Mouse (Mus musculus) large intestine, adult 2 months (tissue): ENCODE results near the gene Scn4b. TPM values are rescaled to one million over a fixed set of nuclear protein-coding genes. Genes with fewer than 3 reads are reported as not detected.
A peak's percentile ranks its signal among the peaks of the same experiment; 100 is the strongest.

ENCODE experiments used
- DNase-seq: peaks from one replicate; pipeline ENCODE4 v3.0.0-alpha.2; 2012; ENCODE audit warnings: low read depth, low spot score
- WGBS: fragments of 180-500 bp; shearing (Covaris S2); methylation state at CpG from one replicate; pipeline ENCODE4 v1.1.7; 2018; 5-methylcytosine and 5-hydroxymethylcytosine counted together
- polyA plus RNA-seq: library from polyadenylated mRNA; depleted of rRNA; stranded (reverse); fragments of >200 nt; gene quantifications from 2 replicates; pipeline ENCODE4 v1.2.3, GENCODE M21; 2012; rRNA removed

Gene Scn4b
- 0.05 and 0.10 TPM in 2 replicates for polyA plus RNA-seq

DNA sequence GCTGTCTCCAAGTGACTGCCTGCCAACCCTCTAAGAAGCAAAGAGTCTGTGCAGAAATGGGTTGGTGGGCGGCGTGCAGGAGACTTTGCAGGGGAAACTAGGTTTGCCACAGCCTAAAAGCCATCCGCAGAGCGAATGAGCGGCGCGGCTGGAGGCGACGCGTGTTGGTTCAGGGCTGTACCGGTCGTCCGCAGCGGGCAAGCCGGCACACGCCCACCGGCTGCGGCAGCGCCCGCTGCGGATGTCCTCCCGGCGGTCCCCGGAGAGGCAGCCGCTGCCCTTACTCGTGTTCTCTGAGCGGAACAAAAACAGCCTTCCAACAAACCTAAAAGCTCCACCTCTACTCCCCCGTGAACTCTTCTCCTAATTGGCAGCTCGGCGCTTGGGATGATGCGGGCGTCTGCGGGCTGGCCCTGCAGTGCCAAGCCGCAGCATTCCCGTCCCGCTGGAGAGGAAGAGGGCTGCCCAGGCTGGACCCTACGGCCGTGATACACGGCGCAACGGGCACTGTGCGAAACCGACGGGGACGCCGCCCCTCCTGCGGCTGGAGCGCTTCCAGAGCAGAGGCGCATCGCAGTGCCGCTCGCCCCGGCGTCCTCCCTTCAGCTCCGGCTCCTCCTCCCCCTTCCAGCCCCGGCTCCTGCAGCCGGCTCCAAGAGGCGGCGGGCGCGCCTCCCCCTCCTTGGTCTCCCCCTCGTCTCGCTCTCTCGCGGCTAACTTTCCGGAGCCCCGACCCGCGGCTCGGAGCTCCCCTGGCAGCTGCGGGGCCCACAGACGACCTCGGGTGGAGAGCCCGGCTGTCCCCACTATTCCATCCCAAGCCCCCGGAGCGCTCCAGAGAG is at the start of gene Scn4b:
Scn4b (plus strand) TSS at position 205 of the 842 bp plus-strand sequence.
- under 1% methylated on average over 72 of the region's 76 CpGs for WGBS
- no peak for DNase-seq

DNA sequence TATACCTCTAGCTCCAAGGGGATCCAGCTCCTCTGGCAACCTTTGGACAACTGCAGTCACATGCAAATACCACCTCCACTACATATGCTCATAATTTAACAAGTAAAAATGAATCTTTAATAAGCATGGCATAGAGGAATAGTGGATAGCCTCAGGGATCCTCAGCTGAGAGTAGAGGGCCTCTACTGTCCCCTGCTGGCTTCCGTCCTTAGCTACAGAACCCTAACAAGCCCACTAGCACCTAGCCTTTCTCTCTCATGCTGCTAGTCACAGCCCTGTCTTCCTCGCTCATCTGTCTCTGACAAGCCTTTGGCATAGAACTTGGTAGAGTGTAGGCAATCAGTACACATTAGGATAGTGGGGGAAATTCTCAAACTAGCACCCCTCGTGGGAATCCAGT is 47.4 kb upstream of the Scn4b start:
- no peak for DNase-seq
- 78% methylated on average over 3 of the region's 3 CpGs for WGBS

DNA sequence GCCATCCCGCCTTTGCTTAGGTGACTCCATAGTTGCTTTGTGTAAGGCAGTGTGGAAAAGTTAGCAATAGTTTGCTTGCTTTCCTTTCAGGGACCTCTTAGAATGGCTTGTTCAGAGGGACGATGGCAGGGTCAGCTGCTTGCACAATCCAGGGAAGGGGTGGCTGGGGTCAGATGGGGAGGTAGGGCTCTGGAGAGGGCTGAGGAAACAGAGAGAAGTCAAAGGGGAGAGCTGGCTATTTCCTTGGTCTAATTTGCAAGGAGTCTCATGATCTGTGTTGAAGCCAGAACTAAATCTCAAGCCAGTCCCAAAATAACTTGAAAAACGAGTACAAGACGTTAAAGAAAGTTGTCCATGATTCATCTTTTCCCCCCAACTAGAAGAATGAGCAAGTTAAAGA is 45.6 kb upstream of the Scn4b start:
- WGBS: 72% methylated on average over 4 of the region's 4 CpGs
- no peak for DNase-seq

DNA sequence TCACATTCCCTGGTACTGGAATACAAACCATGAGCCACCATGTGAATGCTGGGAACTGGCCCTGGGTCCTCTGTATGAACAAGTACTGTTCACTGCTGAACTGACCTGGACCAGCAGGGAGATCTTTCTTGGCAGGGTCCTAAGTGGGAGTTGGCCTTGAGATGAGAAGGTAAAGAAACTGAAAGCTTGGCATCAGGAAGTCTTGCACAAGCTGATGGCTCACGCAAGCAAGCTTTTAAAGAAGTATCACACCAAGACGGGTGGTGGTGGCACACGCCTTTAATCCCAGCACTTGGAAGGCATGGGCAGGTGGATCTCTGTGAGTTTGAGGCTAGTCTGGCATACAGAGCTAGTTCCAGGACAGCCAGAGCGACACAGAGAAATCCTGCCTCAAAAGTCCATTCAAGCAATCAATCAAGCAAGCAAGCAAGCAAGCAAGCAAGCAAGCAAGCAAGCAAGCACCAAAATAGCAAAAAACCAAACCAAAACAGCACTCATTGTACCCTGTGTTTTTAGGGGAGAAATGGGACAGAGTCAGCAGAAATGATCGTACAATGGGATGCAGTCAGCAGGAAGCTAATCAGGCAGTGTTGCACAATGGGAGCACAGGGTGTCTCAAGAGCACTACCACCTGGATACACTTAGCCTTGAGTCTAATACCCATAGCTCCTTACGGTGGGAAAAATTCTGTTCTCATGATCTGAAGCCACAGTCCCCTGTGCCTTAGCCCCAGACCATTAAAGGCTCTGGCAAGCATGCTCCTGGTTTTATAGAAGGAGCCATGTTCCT is 42.9 kb upstream of the Scn4b start:
- WGBS: 54% methylated on average over 6 of the region's 6 CpGs
- DNase-seq: no peak

DNA sequence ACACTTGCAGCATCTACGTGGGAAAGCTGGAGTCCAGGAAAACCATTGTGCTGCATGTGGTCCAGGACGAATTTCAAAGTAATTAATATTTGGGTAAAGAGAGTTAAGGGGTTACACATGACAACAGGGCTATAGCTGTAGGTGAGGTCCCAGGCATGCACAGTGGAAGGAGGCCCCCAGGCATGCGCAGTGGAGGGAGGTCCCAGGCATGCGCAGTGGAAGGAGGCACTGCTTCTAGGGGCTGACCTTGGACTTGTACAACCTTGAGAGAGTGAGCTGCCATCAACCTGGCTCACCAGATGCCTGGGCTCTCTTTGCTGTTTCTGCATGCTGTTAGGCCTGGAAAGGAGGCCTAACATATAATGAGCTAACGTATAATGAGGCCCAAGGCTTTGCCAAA is 40.3 kb upstream of the Scn4b start:
- WGBS: 93% methylated on average over 5 of the region's 5 CpGs
- DNase-seq: no peak

- WGBS: 49% methylated on average over 3 of the region's 3 CpGs
- no peak for DNase-seq
Measured at GRCm38 (mm10) chr9:45098426-45098825, 39.8 kb upstream of the Scn4b start.

DNA sequence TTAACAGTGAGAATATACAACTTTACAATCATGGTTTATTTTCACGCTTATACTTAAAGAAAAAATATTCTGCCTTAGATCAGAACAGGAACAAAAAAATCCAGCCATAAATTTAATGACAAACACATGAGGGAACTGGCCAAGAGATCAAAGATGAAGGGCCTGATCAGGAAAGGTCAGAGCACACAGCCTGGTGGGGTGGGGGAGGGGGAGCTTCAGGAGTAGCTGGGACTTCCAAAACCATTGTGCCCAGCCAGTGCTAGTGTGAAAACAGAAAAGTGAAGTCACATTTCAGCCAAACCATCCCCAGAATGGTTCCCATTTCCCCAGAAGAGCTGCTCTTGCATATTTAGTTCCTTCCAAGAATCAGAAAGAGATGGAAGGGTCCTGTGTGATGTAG is 35.7 kb upstream of the Scn4b start:
- WGBS: 28% methylated on average over 1 of the region's 1 CpGs
- DNase-seq: no peak

GRCm38 (mm10) chr9:45103211-45103979 is 34.8 kb upstream of the Scn4b start:
- no peak for DNase-seq
- WGBS: 28% methylated on average over 11 of the region's 11 CpGs

DNA sequence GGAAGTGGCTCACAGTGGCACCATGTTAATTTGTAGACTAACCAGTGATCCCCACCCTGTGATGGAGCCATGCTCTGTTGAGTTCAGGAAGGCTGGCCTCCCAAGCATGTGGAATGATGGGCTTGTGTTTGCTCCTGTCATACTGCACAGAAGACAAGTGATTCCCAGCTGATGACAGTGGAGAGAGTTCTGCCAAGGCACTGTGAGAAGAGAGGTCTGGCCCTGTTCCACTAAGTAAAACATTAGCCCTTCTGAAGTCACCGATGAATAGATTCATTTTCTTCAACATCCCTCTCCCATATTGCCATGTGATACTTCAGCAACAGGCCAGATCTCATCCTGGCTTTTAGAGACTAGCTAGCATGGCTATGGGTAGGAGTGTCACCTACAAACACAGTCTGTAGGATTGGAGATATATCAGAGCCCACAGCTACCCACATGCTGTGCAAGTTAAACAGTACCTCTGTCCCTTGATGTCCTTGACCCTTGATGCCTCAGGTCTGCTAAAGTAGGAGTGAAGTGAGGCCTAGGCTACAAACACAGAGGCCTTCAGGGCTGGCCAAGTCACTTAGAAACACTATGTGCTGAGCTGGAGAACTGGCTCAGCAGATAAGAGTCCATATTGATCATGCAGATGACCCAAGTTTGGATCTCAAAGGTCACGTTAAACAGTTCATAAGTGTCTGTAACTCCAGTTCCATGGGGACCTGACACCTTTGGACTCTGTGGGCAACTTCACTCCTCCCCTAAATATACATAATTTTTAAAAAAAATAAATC is 32.4 kb upstream of the Scn4b start:
- no peak for DNase-seq
- WGBS: 38% methylated on average over 2 of the region's 2 CpGs

DNA sequence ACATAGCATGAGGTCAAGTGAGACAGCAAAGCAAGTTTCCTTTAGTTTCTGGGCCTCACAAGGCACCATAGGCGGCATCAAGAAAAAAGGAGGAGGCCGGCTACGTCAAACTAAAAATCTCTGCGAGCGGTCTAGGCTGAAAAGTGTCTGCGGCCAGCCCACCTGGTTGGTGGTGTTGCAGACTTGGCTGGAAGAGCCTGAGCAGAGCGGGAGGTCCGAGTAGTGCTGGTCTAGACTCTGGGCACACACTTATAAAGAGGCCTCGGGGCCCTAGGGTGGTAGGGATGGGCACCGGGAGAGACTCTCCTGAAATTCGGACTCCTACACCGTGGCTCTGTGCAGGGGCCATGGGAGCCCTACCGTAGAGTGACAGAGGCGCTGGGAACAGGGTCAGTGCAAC is 22.5 kb upstream of the Scn4b start:
- no peak for DNase-seq
- WGBS: 59% methylated on average over 14 of the region's 14 CpGs

DNA sequence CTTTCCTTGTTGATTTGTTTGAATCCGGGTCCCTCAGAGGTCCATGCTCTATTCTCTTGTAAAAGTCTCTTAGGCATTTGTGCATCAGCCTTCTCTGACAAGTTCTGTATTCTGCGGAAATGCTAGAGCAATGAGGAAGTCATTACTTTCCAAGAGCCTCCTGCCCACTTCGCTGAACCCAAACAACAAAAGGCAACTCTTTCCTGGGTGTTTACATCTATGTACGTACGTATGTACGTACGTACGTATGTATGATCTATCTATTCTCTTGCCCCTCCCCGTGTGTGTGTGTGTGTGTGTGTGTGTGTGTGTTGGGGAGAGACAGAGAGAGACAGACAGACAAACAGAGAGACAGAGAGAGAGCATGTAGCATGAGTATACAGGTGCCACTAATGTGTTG is 21.4 kb upstream of the Scn4b start:
- 16% methylated on average over 9 of the region's 9 CpGs for WGBS
- peak; percentile 31 for DNase-seq

- DNase-seq: no peak
- WGBS: 32% methylated on average over 13 of the region's 13 CpGs
Measured at GRCm38 (mm10) chr9:45117741-45118431, 20.3 kb upstream of the Scn4b start, which contains the start of gene Scn2b. Gene Scn2b, plus strand, starts transcription at chr9:45117782.

DNA sequence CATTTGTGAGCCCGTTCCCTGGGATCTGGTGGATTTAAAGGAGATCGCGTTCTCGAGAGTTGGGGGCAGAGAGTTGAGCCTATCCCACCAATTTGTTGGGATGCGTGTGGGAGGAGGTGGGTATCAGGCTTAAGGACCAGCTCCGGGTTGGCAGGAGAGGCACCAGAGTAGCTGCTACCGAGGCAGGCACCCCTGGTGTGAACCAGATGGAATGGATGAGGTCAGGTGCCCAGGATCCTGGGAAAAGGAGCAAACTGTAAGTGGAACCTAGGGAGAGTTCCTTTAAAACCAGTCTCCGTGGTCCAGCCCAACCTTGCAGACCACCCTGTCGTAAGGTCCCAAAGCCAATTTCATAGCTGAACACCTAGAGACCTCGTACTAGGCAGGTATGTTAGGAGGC is 19.6 kb upstream of the Scn4b start:
- DNase-seq: no peak
- WGBS: 72% methylated on average over 10 of the region's 10 CpGs

GRCm38 (mm10) chr9:45119316-45119953 is 18.8 kb upstream of the Scn4b start:
- DNase-seq: no peak
- 95% methylated on average over 8 of the region's 8 CpGs for WGBS

- DNase-seq: no peak
- 94% methylated on average over 14 of the region's 14 CpGs for WGBS
Measured at GRCm38 (mm10) chr9:45119954-45120530, 18.2 kb upstream of the Scn4b start.

- no peak for DNase-seq
- WGBS: 86% methylated on average over 6 of the region's 6 CpGs
Measured at GRCm38 (mm10) chr9:45120567-45120966, 17.6 kb upstream of the Scn4b start.

DNA sequence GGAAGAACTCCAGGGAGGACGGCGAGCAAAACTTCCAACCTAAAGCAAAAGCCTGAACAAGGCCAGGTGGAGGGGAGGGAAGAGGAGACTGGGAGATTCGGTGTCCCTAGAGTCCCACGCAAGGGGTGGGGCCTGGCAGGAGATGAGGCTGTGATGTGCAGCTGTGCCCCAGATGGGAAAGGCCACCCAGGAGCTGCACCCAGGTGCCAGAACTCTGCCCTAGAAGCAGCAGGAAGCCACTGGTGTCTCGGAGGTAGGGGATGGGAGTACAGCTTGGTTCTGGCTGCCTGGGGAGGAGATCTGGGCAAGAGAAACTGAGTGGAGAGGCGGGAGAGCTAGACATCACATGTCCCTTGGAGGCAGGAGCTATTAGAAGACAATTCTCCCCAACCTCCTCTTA is 17.2 kb upstream of the Scn4b start:
- no peak for DNase-seq
- WGBS: 23% methylated on average over 6 of the region's 6 CpGs

DNA sequence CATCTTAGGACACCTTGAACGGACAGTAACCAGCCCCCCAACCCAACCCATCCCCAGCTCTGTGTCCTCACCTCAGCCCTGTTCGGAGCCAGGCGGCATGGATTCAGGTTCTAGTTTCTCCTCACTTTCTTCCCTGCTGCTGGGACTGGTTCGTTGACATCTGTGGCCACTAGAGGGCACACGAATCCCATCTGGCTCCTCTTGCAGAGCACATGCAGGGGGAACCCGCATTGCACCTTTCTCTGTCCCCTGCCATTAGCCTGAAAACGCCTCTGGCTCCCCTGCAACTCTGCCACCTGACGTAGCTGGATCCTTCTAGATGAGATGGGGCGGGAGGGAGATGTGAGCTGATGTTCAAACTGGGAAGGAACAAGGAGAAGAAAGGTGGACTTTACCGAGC is 16.4 kb upstream of the Scn4b start:
- peak; percentile 57 for DNase-seq
- 1% methylated on average over 10 of the region's 10 CpGs for WGBS
